In the genomic region with DNA sequence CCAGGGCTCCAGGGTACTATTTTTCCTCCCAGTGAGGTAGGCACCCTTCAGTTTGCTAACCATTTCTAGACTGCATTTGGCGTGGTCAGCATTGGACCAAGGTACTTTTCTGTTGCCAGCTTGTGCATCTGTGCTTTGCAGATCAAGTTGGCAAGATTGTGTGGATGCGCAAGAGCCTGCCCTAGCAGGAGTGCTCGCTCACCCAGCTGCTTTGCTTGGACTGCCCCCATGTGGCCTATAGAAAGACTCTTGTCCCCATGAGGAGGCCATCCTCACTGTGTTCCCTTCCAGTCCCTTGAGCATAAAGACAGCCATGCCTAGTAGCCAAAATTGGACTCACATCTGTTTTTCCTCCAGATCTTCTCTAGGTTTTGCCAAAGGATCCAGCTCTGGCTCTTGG, we compare ENCODE assay signal across 9 mouse cellular contexts. TPM values are rescaled to one million over a fixed set of nuclear protein-coding genes. Genes with fewer than 3 reads are reported as not detected.
DNase-seq lines count a peak whose midpoint lies in the region; ATAC-seq and TF ChIP-seq lines count a peak whose summit lies in the region.
"Had no signal": no experiment of that assay in that cellular context is flagged by ENCODE, and none has a peak within 500 bp of the region (broad histone marks: within the 10 kb centered on the region; RNA-seq: fewer than 3 reads in every experiment).

No protein-coding gene starts in this region.

- H3K27me3 ChIP-seq in liver, embryonic 12.5 days (replicated peaks) = no peaks in the 10 kb centered on the region
- H3K27me3 ChIP-seq in cerebellum, adult 2 months (ENCODE audit: control insufficient read depth, insufficient read depth, low read length) = no peaks in the 10 kb centered on the region
- H3K27me3 ChIP-seq in hindbrain, postnatal 0 days (ENCODE audit: insufficient read depth, low read length) = no peaks in the 10 kb centered on the region
- H3K27me3 ChIP-seq in midbrain, embryonic 11.5 days (ENCODE audit: control insufficient read depth, insufficient read depth, low read length) = no peaks in the 10 kb centered on the region
- no peaks in the 10 kb centered on the region for H3K27me3 ChIP-seq in small intestine, adult 2 months (ENCODE audit: control insufficient read depth, insufficient read depth, low read length)

- H3K27ac ChIP-seq in liver, embryonic 12.5 days = no peak overlapping the region
- 0 out of 2 replicates have a peak overlapping the region, but pooled peaks have one; percentile 16 for H3K27ac ChIP-seq in cerebellum, adult 2 months (ENCODE audit: insufficient read depth, low read length)
- H3K27ac ChIP-seq in hindbrain, postnatal 0 days = no peak overlapping the region
- H3K27ac ChIP-seq in left cerebral cortex, adult 2 months = no peak overlapping the region
- no peak overlapping the region for H3K27ac ChIP-seq in midbrain, embryonic 11.5 days (ENCODE audit: low read depth, low read length)
- no peak overlapping the region for H3K27ac ChIP-seq in small intestine, adult 2 months (ENCODE audit: insufficient read depth, low read depth, low read length)
- H3K27ac ChIP-seq: macrophage had no signal

- TF ChIP-seq CTCF in cerebellum, adult 2 months (IDR thresholded peaks at IDR 0.05; ENCODE audit: borderline replicate concordance, insufficient read depth, low read depth, low read length) = peak; percentile 95
- peak; percentile 91 for TF ChIP-seq CTCF in hindbrain, postnatal 0 days (IDR thresholded peaks at IDR 0.05; ENCODE audit: low read depth)
- peak; percentile 85 for TF ChIP-seq CTCF in left cerebral cortex, adult 2 months (IDR thresholded peaks at IDR 0.05)
- TF ChIP-seq CTCF in small intestine, adult 2 months (IDR thresholded peaks at IDR 0.05; ENCODE audit: extremely low read depth, insufficient read length, insufficient replicate concordance, low read depth, low read length) = peak; percentile 74; the same call in 1 of the 2 replicates

- H3K4me3 ChIP-seq in liver, embryonic 12.5 days = no peak overlapping the region
- no peak overlapping the region for H3K4me3 ChIP-seq in cerebellum, adult 2 months (replicated peaks; ENCODE audit: insufficient read depth, low read depth, low read length)
- no peak overlapping the region for H3K4me3 ChIP-seq in hindbrain, postnatal 0 days (ENCODE audit: low read length)
- H3K4me3 ChIP-seq in left cerebral cortex, adult 2 months = no peak overlapping the region
- no peak overlapping the region for H3K4me3 ChIP-seq in midbrain, embryonic 11.5 days (ENCODE audit: low read depth, low read length)
- H3K4me3 ChIP-seq in small intestine, adult 2 months (ENCODE audit: low read depth, low read length) = no peak overlapping the region

- ATAC-seq in liver, embryonic 12.5 days = no peak
- peak; percentile 83; the same call in 1 of the 2 replicates for ATAC-seq in hindbrain, postnatal 0 days
- ATAC-seq in midbrain, embryonic 11.5 days (ENCODE audit: low FRiP score) = peak; percentile 59

- intact Hi-C loops in left cerebral cortex, adult 2 months (cut with DNase I) = loop anchor here (2.0 to 5.0 kb wide), 4 partner anchors 179 to 547 kb away; partner anchors contain the start of gene Zfp148

- no peaks in the 10 kb centered on the region for H3K9me3 ChIP-seq in liver, embryonic 12.5 days (replicated peaks)
- H3K9me3 ChIP-seq in hindbrain, postnatal 0 days (ENCODE audit: low read length) = no peaks in the 10 kb centered on the region
- no peaks in the 10 kb centered on the region for H3K9me3 ChIP-seq in midbrain, embryonic 11.5 days (ENCODE audit: control insufficient read depth, low read length)

- DNase-seq in liver = peak; percentile 63
- peak; percentile 80 to 90 for DNase-seq in cerebellum, adult 2 months
- DNase-seq in forelimb bud, embryonic 11.5 days (ENCODE audit: low read depth, low spot score) = peak; percentile 54
- DNase-seq in hindbrain, postnatal 0 days (ENCODE audit: low spot score) = peak; percentile 90
- DNase-seq in left cerebral cortex, adult 2 months (ENCODE audit: extremely low spot score in 1 of 2, low spot score in 2 of 2) = peak; percentile 59
- no peak for DNase-seq in midbrain, embryonic 11.5 days (ENCODE audit: low spot score, missing footprints)

- no peak for TF ChIP-seq POLR2A in cerebellum, adult 2 months (IDR thresholded peaks at IDR 0.05; ENCODE audit: borderline replicate concordance, insufficient read depth, low read length)
- no peak for TF ChIP-seq POLR2A in small intestine, adult 2 months (IDR thresholded peaks at IDR 0.05; ENCODE audit: low read depth, low read length)

- H3K9ac ChIP-seq in liver, embryonic 12.5 days = no peak overlapping the region
- H3K9ac ChIP-seq in hindbrain, postnatal 0 days (replicated peaks; ENCODE audit: low read length) = no peak overlapping the region
- H3K9ac ChIP-seq in midbrain, embryonic 11.5 days (ENCODE audit: low read length) = no peak overlapping the region

- H3K36me3 ChIP-seq in liver, embryonic 12.5 days = peaks cover 25% of the 10 kb centered on the region; the same call in 1 of the 2 replicates
- H3K36me3 ChIP-seq in hindbrain, postnatal 0 days (ENCODE audit: insufficient read depth, low read length) = no peaks in the 10 kb centered on the region
- peaks cover 6% of the 10 kb centered on the region for H3K36me3 ChIP-seq in midbrain, embryonic 11.5 days (ENCODE audit: control insufficient read depth, insufficient read depth, low read length)
- no peaks in the 10 kb centered on the region; the same call in 1 of the 2 replicates for H3K36me3 ChIP-seq in small intestine, adult 2 months (ENCODE audit: control insufficient read depth, insufficient read depth, low read length)

- H3K4me1 ChIP-seq in liver, embryonic 12.5 days = no peaks in the 10 kb centered on the region
- H3K4me1 ChIP-seq in cerebellum, adult 2 months (ENCODE audit: control insufficient read depth, insufficient read depth, low read length) = peaks cover 36% of the 10 kb centered on the region
- H3K4me1 ChIP-seq in hindbrain, postnatal 0 days (ENCODE audit: insufficient read depth, low read length) = peaks cover 16% of the 10 kb centered on the region; the same call in 1 of the 2 replicates
- H3K4me1 ChIP-seq in midbrain, embryonic 11.5 days (ENCODE audit: control insufficient read depth, insufficient read depth, low read length) = peaks cover 22% of the 10 kb centered on the region
- peaks cover 11% of the 10 kb centered on the region; the same call in 1 of the 2 replicates for H3K4me1 ChIP-seq in small intestine, adult 2 months (ENCODE audit: control insufficient read depth, insufficient read depth, insufficient read length, low read length)

- 45% methylated on average over 3 of the region's 3 CpGs for WGBS in liver, embryonic 12.5 days (ENCODE audit: insufficient replicate concordance)
- WGBS in cerebellum, adult 2 months = 5% methylated on average over 3 of the region's 3 CpGs
- 25% methylated on average over 3 of the region's 3 CpGs for WGBS in hindbrain, postnatal 0 days
- 56% methylated on average over 3 of the region's 3 CpGs for WGBS in midbrain, embryonic 11.5 days
- WGBS in small intestine, adult 2 months = 40% methylated on average over 3 of the region's 3 CpGs

- no peak overlapping the region for H3K4me2 ChIP-seq in liver, embryonic 12.5 days
- no peak overlapping the region for H3K4me2 ChIP-seq in hindbrain, postnatal 0 days (ENCODE audit: low read depth, low read length)
- no peak overlapping the region for H3K4me2 ChIP-seq in midbrain, embryonic 11.5 days

RNA-seq across cellular contexts. Expression of gene Muc13, which starts 54.0 kb away (rescaled TPM):
- 5.2 and 5.5 TPM in 2 replicates for polyA plus RNA-seq in liver, embryonic 12.5 days (2016; fragmentation: Nextera tagmentation; extraction: Ambion mirVana)
- polyA plus RNA-seq in cerebellum, adult 2 months (2012; rRNA removed) = 0.06 and 0.11 TPM in 2 replicates
- total RNA-seq in hindbrain, postnatal 0 days (2014; rRNA removed) = not detected in 2 replicates
- 0.06 TPM in 1 of 2 replicates, not detected in the other for polyA plus RNA-seq in hindbrain, postnatal 0 days (2015; fragmentation: Nextera tagmentation; extraction: Ambion mirVana)
- total RNA-seq in left cerebral cortex, adult 2 months (2021) = under 1 TPM; 0.12 to 0.23 TPM
- 0.10 TPM in 2 replicates for polyA plus RNA-seq in midbrain, embryonic 11.5 days (2014; fragmentation: Nextera tagmentation; extraction: Ambion mirVana)
- 2,067 and 2,412 TPM in 2 replicates for polyA plus RNA-seq in small intestine, adult 2 months (2012; rRNA removed)

RNA-seq across cellular contexts. Expression of gene Heg1, which starts 55.6 kb away (rescaled TPM):
- 8.5 and 8.9 TPM in 2 replicates for polyA plus RNA-seq in liver, embryonic 12.5 days (2016; fragmentation: Nextera tagmentation; extraction: Ambion mirVana)
- polyA plus RNA-seq in cerebellum, adult 2 months (2012; rRNA removed) = 21.9 and 24.4 TPM in 2 replicates
- 22.8 and 30.4 TPM in 2 replicates for total RNA-seq in hindbrain, postnatal 0 days (2014; rRNA removed)
- 7.2 and 8.1 TPM in 2 replicates for polyA plus RNA-seq in hindbrain, postnatal 0 days (2015; fragmentation: Nextera tagmentation; extraction: Ambion mirVana)
- total RNA-seq in left cerebral cortex, adult 2 months (2021) = 10 to 100 TPM; 31.0 to 35.5 TPM
- 39.5 and 40.7 TPM in 2 replicates for polyA plus RNA-seq in midbrain, embryonic 11.5 days (2014; fragmentation: Nextera tagmentation; extraction: Ambion mirVana)
- polyA plus RNA-seq in small intestine, adult 2 months (2012; rRNA removed) = 10.0 and 12.0 TPM in 2 replicates

Comparison
In these comparisons a context has a peak if more than half of its experiments do, and no peak if none do; other contexts are left out.
1. RNA of gene Muc13, which starts 54.0 kb away (polyA plus RNA-seq): 2,067 to 2,412 TPM in small intestine, adult 2 months; 5.2 to 5.5 TPM in liver, embryonic 12.5 days, 0.06 to 0.11 TPM in cerebellum, adult 2 months, 0.10 TPM in midbrain, embryonic 11.5 days and 0.06 TPM in hindbrain, postnatal 0 days; every median in the first group is over 100 times any median in the second.
2. Peak in every context shown above with its lines, with median percentiles within 50 percentile points of each other: CTCF ChIP-seq.